Comparison of ENCODE assay signal across 26 mouse cellular contexts in the genomic region with DNA sequence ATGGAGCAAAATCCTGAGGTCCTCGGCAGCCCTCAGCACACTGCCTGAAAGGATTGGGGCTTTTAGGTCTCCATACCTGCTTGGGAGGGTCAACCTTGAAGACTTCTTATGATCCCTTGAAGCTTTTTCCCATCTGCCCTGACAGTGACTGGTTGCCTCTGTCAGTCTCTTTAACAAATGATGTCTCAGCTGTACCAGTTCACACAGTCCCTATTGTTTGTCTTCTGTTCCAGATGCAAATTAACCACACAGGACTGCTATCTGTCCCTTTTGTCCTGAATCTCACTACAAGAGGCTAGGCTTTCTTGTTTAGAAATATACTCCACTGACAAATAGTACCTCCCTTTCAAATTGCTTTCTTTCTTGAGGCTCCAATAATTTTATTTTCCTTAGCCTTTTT.
"Had no signal": no experiment of that assay in that cellular context is flagged by ENCODE, and none has a peak within 500 bp of the region (broad histone marks: within the 10 kb centered on the region; RNA-seq: fewer than 3 reads in every experiment).

No protein-coding gene starts in this region.

- H3K4me1 ChIP-seq: kidney, embryonic 15.5 days; limb, embryonic 10.5 days; limb, embryonic 13.5 days; liver, embryonic 12.5 days; liver, embryonic 15.5 days; lung, embryonic 15.5 days; megakaryocyte, embryonic 14.5 days; midbrain, embryonic 10.5 days; midbrain, embryonic 13.5 days; neural tube, embryonic 13.5 days had no signal

- H3K4me2 ChIP-seq: kidney, embryonic 15.5 days; limb, embryonic 13.5 days; liver, embryonic 12.5 days; liver, embryonic 15.5 days; lung, embryonic 15.5 days; midbrain, embryonic 13.5 days; neural tube, embryonic 13.5 days had no signal

- H3K9me3 ChIP-seq: kidney, embryonic 15.5 days; limb, embryonic 10.5 days; limb, embryonic 13.5 days; liver, embryonic 12.5 days; liver, embryonic 15.5 days; lung, embryonic 15.5 days; megakaryocyte, embryonic 14.5 days; midbrain, embryonic 10.5 days; midbrain, embryonic 13.5 days; neural tube, embryonic 13.5 days had no signal

- H3K36me3 ChIP-seq: kidney, embryonic 15.5 days; limb, embryonic 10.5 days; limb, embryonic 13.5 days; liver, embryonic 12.5 days; liver, embryonic 15.5 days; lung, embryonic 15.5 days; midbrain, embryonic 10.5 days; midbrain, embryonic 13.5 days; neural tube, embryonic 13.5 days had no signal

- DNase-seq: kidney, adult 8-10 months; kidney, postnatal 10 days; kidney, postnatal 36 days; liver; lung, adult 18-20 months; lung, postnatal 10 days; lung, postnatal 36 days; right cerebral cortex, adult 18-20 months; right cerebral cortex, postnatal 14 days; right cerebral cortex, postnatal 4 days; thymus, adult 2 months; thymus, postnatal 14 days; thymus, postnatal 4 days had no signal

- ATAC-seq: liver, embryonic 12.5 days; midbrain, embryonic 13.5 days; midbrain, embryonic 16.5 days had no signal

- H3K27me3 ChIP-seq: kidney, embryonic 15.5 days; limb, embryonic 13.5 days; liver, embryonic 12.5 days; liver, embryonic 15.5 days; lung, embryonic 15.5 days; megakaryocyte, embryonic 14.5 days; midbrain, embryonic 13.5 days; neural tube, embryonic 13.5 days had no signal

- H3K4me3 ChIP-seq: kidney, embryonic 15.5 days; limb, embryonic 10.5 days; limb, embryonic 13.5 days; liver, embryonic 12.5 days; liver, embryonic 15.5 days; lung, embryonic 15.5 days; megakaryocyte, embryonic 14.5 days; midbrain, embryonic 10.5 days; midbrain, embryonic 13.5 days; myocyte; neural tube, embryonic 13.5 days had no signal

- H3K27ac ChIP-seq: kidney, embryonic 15.5 days; limb, embryonic 10.5 days; limb, embryonic 13.5 days; liver, embryonic 12.5 days; liver, embryonic 15.5 days; lung, embryonic 15.5 days; midbrain, embryonic 10.5 days; midbrain, embryonic 13.5 days; neural tube, embryonic 13.5 days; stomach, postnatal 0 days had no signal

- H3K9ac ChIP-seq: kidney, embryonic 15.5 days; limb, embryonic 13.5 days; liver, embryonic 12.5 days; liver, embryonic 15.5 days; lung, embryonic 15.5 days; midbrain, embryonic 13.5 days; neural tube, embryonic 13.5 days had no signal
